Mouse (Mus musculus): ENCODE measurements at regions not wholly inside any gene's neighbourhood (a gene's known extent, or its start where the extent isn't known, plus 50 kb on each side); places are given as distances from the start of the nearest gene placed in this dataset.

DNA sequence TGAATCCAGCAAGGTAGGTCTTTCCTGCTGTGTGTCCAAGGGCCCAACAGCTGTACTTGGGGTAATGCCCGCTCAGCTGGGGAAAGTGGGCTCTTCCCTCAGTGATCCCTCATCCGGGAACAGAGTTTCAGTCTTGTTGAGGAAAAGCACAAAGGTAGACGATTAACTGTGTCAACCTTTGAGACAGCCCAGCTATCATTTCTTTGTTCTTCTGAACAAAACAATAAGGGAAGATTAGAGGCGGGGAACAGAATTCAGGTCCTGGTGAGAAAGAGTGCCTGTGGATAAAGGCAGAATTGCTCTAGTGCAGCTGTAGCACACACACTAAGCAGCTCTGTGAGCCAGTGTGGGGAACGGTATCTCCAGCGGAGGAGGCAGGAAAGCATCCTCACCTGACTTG lies 252.7 kb upstream of the Arglu1 start:
- Histone ChIP-seq H3K4me1 (ENCODE audit: control insufficient read depth, insufficient read depth, low read length) (no peaks in the 10 kb centered on the region), H3K9ac (ENCODE audit: low read depth, low read length) (no peak overlapping the region), H3K27ac (no peak overlapping the region), H3K27me3 (ENCODE audit: control insufficient read depth, insufficient read depth, low read length) (no peaks in the 10 kb centered on the region), H3K4me3 (no peak overlapping the region), H3K36me3 (ENCODE audit: control insufficient read depth, insufficient read depth, low read length) (no peaks in the 10 kb centered on the region), H3K79me2 (replicated peaks; ENCODE audit: control insufficient read depth, insufficient read depth, low read length) (no peaks in the 10 kb centered on the region)
- TF ChIP-seq EP300 (IDR thresholded peaks at IDR 0.05; ENCODE audit: insufficient read depth, low read depth, low read length), result no peak
- no peak for TF ChIP-seq CTCF (IDR thresholded peaks at IDR 0.05)
- no peak for TF ChIP-seq POLR2A (IDR thresholded peaks at IDR 0.05; ENCODE audit: insufficient read depth, low read depth, low read length)
- DNase-seq, result no peak
- 81% methylated on average over 6 of the region's 6 CpGs for WGBS
- intact Hi-C loops (cut with DNase I), result no loop called here

- intact Hi-C loops (cut with DNase I), result no loop called here
- H3K4me3 ChIP-seq, result no peak overlapping the region
- H3K36me3 ChIP-seq (ENCODE audit: control insufficient read depth, insufficient read depth, low read length), result no peaks in the 10 kb centered on the region
- no peaks in the 10 kb centered on the region for H3K4me1 ChIP-seq (ENCODE audit: control insufficient read depth, insufficient read depth, low read length)
- no peak for DNase-seq
- H3K79me2 ChIP-seq (replicated peaks; ENCODE audit: control insufficient read depth, insufficient read depth, low read length), result no peaks in the 10 kb centered on the region
- no peaks in the 10 kb centered on the region for H3K27me3 ChIP-seq (ENCODE audit: control insufficient read depth, insufficient read depth, low read length)
- H3K27ac ChIP-seq, result no peak overlapping the region
- TF ChIP-seq CTCF (IDR thresholded peaks at IDR 0.05) (no peak), EP300 (IDR thresholded peaks at IDR 0.05; ENCODE audit: insufficient read depth, low read depth, low read length) (no peak), POLR2A (IDR thresholded peaks at IDR 0.05; ENCODE audit: insufficient read depth, low read depth, low read length) (no peak)
- no peak overlapping the region for H3K9ac ChIP-seq (ENCODE audit: low read depth, low read length)
- WGBS, result 92% methylated on average over 4 of the region's 4 CpGs
These were observed 250.6 kb upstream of the Arglu1 start for GRCm38 (mm10) chr8:8940899-8941298.

- DNase-seq, result no peak
- TF ChIP-seq EP300 (IDR thresholded peaks at IDR 0.05; ENCODE audit: insufficient read depth, low read depth, low read length), result no peak
- TF ChIP-seq CTCF (IDR thresholded peaks at IDR 0.05), result no peak
- TF ChIP-seq POLR2A (IDR thresholded peaks at IDR 0.05; ENCODE audit: insufficient read depth, low read depth, low read length), result no peak
- no peaks in the 10 kb centered on the region for H3K79me2 ChIP-seq (replicated peaks; ENCODE audit: control insufficient read depth, insufficient read depth, low read length)
- 77% methylated on average over 7 of the region's 7 CpGs for WGBS
- no peaks in the 10 kb centered on the region for H3K4me1 ChIP-seq (ENCODE audit: control insufficient read depth, insufficient read depth, low read length)
- no peak overlapping the region for H3K27ac ChIP-seq
- intact Hi-C loops (cut with DNase I), result no loop called here
- no peaks in the 10 kb centered on the region for H3K27me3 ChIP-seq (ENCODE audit: control insufficient read depth, insufficient read depth, low read length)
- H3K36me3 ChIP-seq (ENCODE audit: control insufficient read depth, insufficient read depth, low read length), result no peaks in the 10 kb centered on the region
- no peak overlapping the region for H3K4me3 ChIP-seq
- no peak overlapping the region for H3K9ac ChIP-seq (ENCODE audit: low read depth, low read length)
These were observed 248.2 kb upstream of the Arglu1 start for GRCm38 (mm10) chr8:8938536-8938935.

- Histone ChIP-seq H3K4me1 (ENCODE audit: control insufficient read depth, insufficient read depth, low read length) (no peaks in the 10 kb centered on the region), H3K36me3 (ENCODE audit: control insufficient read depth, insufficient read depth, low read length) (no peaks in the 10 kb centered on the region), H3K79me2 (replicated peaks; ENCODE audit: control insufficient read depth, insufficient read depth, low read length) (no peaks in the 10 kb centered on the region), H3K27ac (no peak overlapping the region), H3K9ac (ENCODE audit: low read depth, low read length) (no peak overlapping the region), H3K27me3 (ENCODE audit: control insufficient read depth, insufficient read depth, low read length) (no peaks in the 10 kb centered on the region), H3K4me3 (no peak overlapping the region)
- 72% methylated on average over 3 of the region's 3 CpGs for WGBS
- no peak for DNase-seq
- TF ChIP-seq EP300 (IDR thresholded peaks at IDR 0.05; ENCODE audit: insufficient read depth, low read depth, low read length), result no peak
- TF ChIP-seq CTCF (IDR thresholded peaks at IDR 0.05), result no peak
- no peak for TF ChIP-seq POLR2A (IDR thresholded peaks at IDR 0.05; ENCODE audit: insufficient read depth, low read depth, low read length)
- intact Hi-C loops (cut with DNase I), result no loop called here
These were observed 242.1 kb upstream of the Arglu1 start for GRCm38 (mm10) chr8:8932466-8932865.

GRCm38 (mm10) chr8:8931746-8932145 lies 241.4 kb upstream of the Arglu1 start:
- Histone ChIP-seq H3K4me3 (no peak overlapping the region), H3K27ac (no peak overlapping the region), H3K4me1 (ENCODE audit: control insufficient read depth, insufficient read depth, low read length) (no peaks in the 10 kb centered on the region), H3K79me2 (replicated peaks; ENCODE audit: control insufficient read depth, insufficient read depth, low read length) (no peaks in the 10 kb centered on the region), H3K27me3 (ENCODE audit: control insufficient read depth, insufficient read depth, low read length) (no peaks in the 10 kb centered on the region), H3K9ac (ENCODE audit: low read depth, low read length) (no peak overlapping the region), H3K36me3 (ENCODE audit: control insufficient read depth, insufficient read depth, low read length) (no peaks in the 10 kb centered on the region)
- intact Hi-C loops (cut with DNase I), result no loop called here
- no peak for DNase-seq
- no peak for TF ChIP-seq CTCF (IDR thresholded peaks at IDR 0.05)
- no peak for TF ChIP-seq EP300 (IDR thresholded peaks at IDR 0.05; ENCODE audit: insufficient read depth, low read depth, low read length)
- no peak for TF ChIP-seq POLR2A (IDR thresholded peaks at IDR 0.05; ENCODE audit: insufficient read depth, low read depth, low read length)
- 72% methylated on average over 6 of the region's 6 CpGs for WGBS

DNA sequence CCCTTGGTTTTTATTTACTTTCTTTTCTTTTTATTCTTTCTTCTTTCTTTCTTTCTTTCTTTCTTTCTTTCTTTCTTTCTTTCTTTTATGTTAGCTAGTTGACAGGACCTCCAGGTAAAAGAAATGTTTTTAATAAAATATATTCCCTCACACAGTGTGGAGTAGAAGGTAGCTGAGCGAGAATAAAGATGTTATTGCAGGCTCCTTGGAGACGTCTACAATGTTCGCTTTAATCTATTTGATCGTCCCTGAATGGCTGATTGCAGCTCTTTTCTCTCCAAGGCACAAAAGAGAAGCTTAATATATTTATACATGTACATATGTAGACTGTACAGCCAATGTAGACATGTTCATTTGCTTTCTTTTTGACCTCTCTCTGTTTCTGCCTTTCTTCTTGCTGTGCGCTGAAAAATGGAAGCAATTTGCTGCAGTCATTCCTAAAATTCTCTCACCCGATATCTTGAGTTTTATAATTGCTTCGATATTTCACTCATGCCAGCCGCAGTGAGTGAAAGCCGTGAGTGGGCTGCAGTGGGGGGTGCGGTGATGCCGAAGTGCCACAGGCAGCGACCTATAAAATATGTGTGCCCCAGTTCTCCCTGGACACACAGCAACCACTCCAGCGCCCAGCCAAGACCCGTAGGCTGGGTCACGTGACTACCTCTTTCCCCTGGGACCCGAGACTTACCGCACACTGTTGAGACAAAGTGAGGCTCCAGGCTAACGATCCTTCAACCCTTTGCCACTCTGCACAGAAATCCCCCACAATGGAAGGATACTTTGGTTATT lies 237.9 kb upstream of the Arglu1 start:
- H3K27ac ChIP-seq, result no peak overlapping the region
- TF ChIP-seq POLR2A (IDR thresholded peaks at IDR 0.05; ENCODE audit: insufficient read depth, low read depth, low read length) (no peak), EP300 (IDR thresholded peaks at IDR 0.05; ENCODE audit: insufficient read depth, low read depth, low read length) (no peak), CTCF (IDR thresholded peaks at IDR 0.05) (no peak)

More for the DNA sequence above, 237.9 kb upstream of the Arglu1 start:
- 85% methylated on average over 18 of the region's 18 CpGs for WGBS
- Histone ChIP-seq H3K36me3 (ENCODE audit: control insufficient read depth, insufficient read depth, low read length) (no peaks in the 10 kb centered on the region), H3K79me2 (replicated peaks; ENCODE audit: control insufficient read depth, insufficient read depth, low read length) (no peaks in the 10 kb centered on the region), H3K9ac (ENCODE audit: low read depth, low read length) (no peak overlapping the region), H3K27me3 (ENCODE audit: control insufficient read depth, insufficient read depth, low read length) (no peaks in the 10 kb centered on the region), H3K4me3 (no peak overlapping the region), H3K4me1 (ENCODE audit: control insufficient read depth, insufficient read depth, low read length) (no peaks in the 10 kb centered on the region)
- no peak for DNase-seq
- intact Hi-C loops (cut with DNase I), result no loop called here

All from heart, adult 2 months (tissue).